In the genomic region with DNA sequence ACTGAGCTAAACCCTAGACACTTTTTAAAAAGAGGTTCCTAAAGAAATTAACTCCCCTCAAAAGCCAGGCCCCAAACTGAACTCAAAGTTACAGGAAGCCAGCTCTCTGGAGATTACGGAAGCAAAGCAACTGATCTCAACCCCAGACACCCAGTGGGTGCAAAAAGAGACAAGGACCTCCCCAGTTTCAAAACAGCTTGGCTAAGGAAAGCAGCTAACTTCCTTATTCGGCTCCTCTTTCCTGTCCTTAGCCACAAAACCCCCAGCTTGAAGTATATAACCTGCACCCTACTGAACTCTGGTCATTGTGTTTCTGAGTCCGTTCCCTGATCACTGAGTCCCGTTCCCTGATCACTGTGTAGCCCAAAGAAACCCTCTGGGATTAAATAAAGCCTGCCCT, we compare ENCODE assay signal across 16 mouse cellular contexts. TPM values are rescaled to one million over a fixed set of nuclear protein-coding genes. Genes with fewer than 3 reads are reported as not detected.
DNase-seq lines count a peak whose midpoint lies in the region; ATAC-seq and TF ChIP-seq lines count a peak whose summit lies in the region.
"Had no signal": no experiment of that assay in that cellular context is flagged by ENCODE, and none has a peak within 500 bp of the region (broad histone marks: within the 10 kb centered on the region; RNA-seq: fewer than 3 reads in every experiment).

No protein-coding gene starts in this region.

- H3K4me2 ChIP-seq in CH12.LX (ENCODE audit: insufficient read depth, low read depth, poor library complexity, severe bottlenecking), result no peak overlapping the region
- no peak overlapping the region for H3K4me2 ChIP-seq in hindbrain, embryonic 13.5 days
- H3K4me2 ChIP-seq in intestine, postnatal 0 days (replicated peaks; ENCODE audit: low read depth), result no peak overlapping the region
- H3K4me2 ChIP-seq: hindbrain, embryonic 15.5 days had no signal

- no peaks in the 10 kb centered on the region for H3K27me3 ChIP-seq in CH12.LX (replicated peaks)
- no peaks in the 10 kb centered on the region for H3K27me3 ChIP-seq in liver, adult 2 months (ENCODE audit: control insufficient read depth, insufficient read depth, low read length)
- no peaks in the 10 kb centered on the region for H3K27me3 ChIP-seq in hindbrain, embryonic 13.5 days
- no peaks in the 10 kb centered on the region for H3K27me3 ChIP-seq in intestine, postnatal 0 days (replicated peaks; ENCODE audit: control insufficient read depth, insufficient read depth, low read length)
- H3K27me3 ChIP-seq: hindbrain, embryonic 15.5 days had no signal

- H3K36me3 ChIP-seq in CH12.LX (replicated peaks in 1 of 2; ENCODE audit: control insufficient read depth in 1 of 2, insufficient read depth in 1 of 2, low read length in 1 of 2), result no peaks in the 10 kb centered on the region
- no peaks in the 10 kb centered on the region for H3K36me3 ChIP-seq in liver, adult 2 months (ENCODE audit: control insufficient read depth, insufficient read depth, low read length)
- no peaks in the 10 kb centered on the region for H3K36me3 ChIP-seq in hindbrain, embryonic 13.5 days
- no peaks in the 10 kb centered on the region for H3K36me3 ChIP-seq in intestine, postnatal 0 days (ENCODE audit: control insufficient read depth, insufficient read depth)
- H3K36me3 ChIP-seq: hindbrain, embryonic 15.5 days had no signal

- peaks cover 15 to 71% of the 10 kb centered on the region in 2 experiments for H3K4me1 ChIP-seq in CH12.LX (ENCODE audit: control insufficient read depth in 1 of 2, insufficient read depth in 2 of 2)
- no peaks in the 10 kb centered on the region for H3K4me1 ChIP-seq in liver, adult 2 months (ENCODE audit: control insufficient read depth, insufficient read depth, low read length)
- peaks cover 5% of the 10 kb centered on the region for H3K4me1 ChIP-seq in hindbrain, embryonic 13.5 days (replicated peaks)
- no peaks in the 10 kb centered on the region for H3K4me1 ChIP-seq in intestine, postnatal 0 days (replicated peaks; ENCODE audit: control insufficient read depth, insufficient read depth, low read length)
- H3K4me1 ChIP-seq: hindbrain, embryonic 15.5 days had no signal

- 65% methylated on average over 4 of the region's 4 CpGs for WGBS in liver, adult 2 months
- WGBS in hindbrain, embryonic 13.5 days, result 73% methylated on average over 4 of the region's 4 CpGs
- 67% methylated on average over 4 of the region's 4 CpGs for WGBS in intestine, postnatal 0 days

- in situ Hi-C loops in CH12.LX (cut with MboI; ENCODE audit: low pct_ligation_motif_present, low pct_unique_long_range_greater_than_20kb, low sequenced_read_pairs), result loop anchor here (10.0 kb wide), 1 partner anchor 72 kb away; a partner anchor contains a TSS

- peak; percentile 31 for DNase-seq in layer of hippocampus, adult 11-12 months (ENCODE audit: low spot score)
- DNase-seq in layer of hippocampus, postnatal 10 days (ENCODE audit: low spot score in 2 of 2), result no peak
- DNase-seq in CH12.LX (ENCODE audit: extremely low read depth), result peak; percentile 60
- DNase-seq in liver, adult 2 months (ENCODE audit: extremely low read depth, low read depth, low spot score), result peak; percentile 44
- DNase-seq in kidney, adult 18-20 months, result no peak
- DNase-seq: adrenal gland, postnatal 10 days; cerebellum, adult 9-10 months; left cerebral cortex, postnatal 4 days; right cerebral cortex, postnatal 4 days; thymus, adult 18-20 months had no signal

- no peak overlapping the region for H3K9ac ChIP-seq in CH12.LX (ENCODE audit: insufficient read depth, low read depth)
- H3K9ac ChIP-seq in liver, adult 2 months (ENCODE audit: low read depth, low read length), result no peak overlapping the region
- no peak overlapping the region for H3K9ac ChIP-seq in hindbrain, embryonic 13.5 days
- no peak overlapping the region for H3K9ac ChIP-seq in intestine, postnatal 0 days (ENCODE audit: low read depth, low read length)
- H3K9ac ChIP-seq: hindbrain, embryonic 15.5 days had no signal

- TF ChIP-seq RAD21 in CH12.LX (IDR thresholded peaks at IDR 0.05; ENCODE audit: low read depth, low read length), result no peak

- H3K9me3 ChIP-seq in CH12.LX (replicated peaks; ENCODE audit: low read length), result no peaks in the 10 kb centered on the region
- no peaks in the 10 kb centered on the region for H3K9me3 ChIP-seq in hindbrain, embryonic 13.5 days
- H3K9me3 ChIP-seq in intestine, postnatal 0 days (ENCODE audit: control insufficient read depth), result no peaks in the 10 kb centered on the region
- H3K9me3 ChIP-seq: hindbrain, embryonic 15.5 days had no signal

- no peak for TF ChIP-seq CTCF in CH12.LX (conservative IDR thresholded peaks at IDR 0.05 in 1 of 2, IDR thresholded peaks at IDR 0.05 in 1 of 2; ENCODE audit: low read depth in 2 of 2, low read length in 2 of 2)
- TF ChIP-seq CTCF in liver, adult 2 months (IDR thresholded peaks at IDR 0.05; ENCODE audit: low read depth, low read length), result no peak
- TF ChIP-seq CTCF in intestine, postnatal 0 days (IDR thresholded peaks at IDR 0.05; ENCODE audit: low read depth), result no peak

- no peaks in the 10 kb centered on the region for H3K79me2 ChIP-seq in CH12.LX (replicated peaks; ENCODE audit: control insufficient read depth, extremely low read depth, insufficient read depth, poor library complexity, severe bottlenecking)
- no peaks in the 10 kb centered on the region for H3K79me2 ChIP-seq in liver, adult 2 months (ENCODE audit: control insufficient read depth, insufficient read depth, low read length)

- ATAC-seq in megakaryocyte progenitor cell, adult 5-6 weeks (replicated peaks; ENCODE audit: poor library complexity), result peak; percentile 71
- no peak for ATAC-seq in hindbrain, embryonic 13.5 days (ENCODE audit: low FRiP score)
- no peak for ATAC-seq in intestine, postnatal 0 days

- TF ChIP-seq POLR2A in CH12.LX (IDR thresholded peaks at IDR 0.05; ENCODE audit: low read depth, low read length), result no peak
- TF ChIP-seq POLR2A in liver, adult 2 months (IDR thresholded peaks at IDR 0.05; ENCODE audit: extremely low read depth, insufficient read depth, low read length), result no peak

- H3K4me3 ChIP-seq in CH12.LX (replicated peaks in 1 of 3; ENCODE audit: low read depth in 2 of 3, low read length in 2 of 3, poor library complexity in 1 of 3), result no peak overlapping the region
- no peak overlapping the region for H3K4me3 ChIP-seq in liver, adult 2 months (ENCODE audit: insufficient read depth, low read depth, low read length)
- no peak overlapping the region for H3K4me3 ChIP-seq in hindbrain, embryonic 13.5 days
- no peak overlapping the region for H3K4me3 ChIP-seq in intestine, postnatal 0 days (ENCODE audit: low read depth, low read length)
- H3K4me3 ChIP-seq: hindbrain, embryonic 15.5 days had no signal

- TF ChIP-seq EP300 in CH12.LX (IDR thresholded peaks at IDR 0.05; ENCODE audit: low read length), result peak; percentile 33; the same call in 1 of the 2 replicates

- dilution Hi-C loops in CH12.LX (cut with MboI; ENCODE audit: extremely low pct_ligation_motif_present, extremely low pct_unique_long_range_greater_than_20kb, low sequenced_read_pairs), result no loop called here

- H3K27ac ChIP-seq in CH12.LX (ENCODE audit: insufficient read depth, low read depth), result no peak overlapping the region
- no peak overlapping the region for H3K27ac ChIP-seq in liver, adult 2 months (replicated peaks; ENCODE audit: insufficient read depth, low read depth, low read length)
- no peak overlapping the region for H3K27ac ChIP-seq in hindbrain, embryonic 13.5 days
- no peak overlapping the region for H3K27ac ChIP-seq in intestine, postnatal 0 days (ENCODE audit: low read depth, low read length)
- H3K27ac ChIP-seq: hindbrain, embryonic 15.5 days; kidney, postnatal 0 days had no signal

TF ChIP-seq in CH12.LX, 34 proteins besides CTCF, POLR2A, EP300 and RAD21:
- peak; percentile 55; the same call in 1 of the 2 replicates for TF ChIP-seq ELF1 (IDR thresholded peaks at IDR 0.05; ENCODE audit: low read depth, low read length)
- TF ChIP-seq CHD2 (IDR thresholded peaks at IDR 0.05; ENCODE audit: low read length), result no peak

RNA-seq across cellular contexts. Expression of a gene that starts 2.0 kb away (rescaled TPM):
- 1 to 10 TPM in 1 of 2 experiments, under 1 TPM in 1; 0.49 to 1.0 TPM for total RNA-seq in layer of hippocampus, postnatal 10 days (2021)
- 0.25 and 0.34 TPM in 2 replicates for total RNA-seq in CH12.LX (2012; rRNA removed)
- 0.66 and 0.77 TPM in 2 replicates for total RNA-seq in CH12.LX (2014; rRNA removed)
- 1.3 and 1.7 TPM in 2 replicates for polyA plus RNA-seq in CH12.LX (2012; ENCODE audit: insufficient read length, low read depth)
- 0.09 and 0.27 TPM in 2 replicates for total RNA-seq in liver, adult 2 months (2014; rRNA removed)
- 0.05 and 0.10 TPM in 2 replicates for polyA plus RNA-seq in liver, adult 2 months (2012; rRNA removed)
- total RNA-seq in megakaryocyte progenitor cell, adult 5-6 weeks (2015), result 24.3 and 26.3 TPM in 2 replicates
- total RNA-seq in megakaryocyte progenitor cell, adult 5-6 weeks (2017), result 24.8 and 24.9 TPM in 2 replicates
- 0.08 and 0.21 TPM in 2 replicates for polyA plus RNA-seq in hindbrain, embryonic 13.5 days (2015; fragmentation: Nextera tagmentation; extraction: Ambion mirVana)
- 0.25 and 0.33 TPM in 2 replicates for polyA plus RNA-seq in intestine, postnatal 0 days (2015; fragmentation: Nextera tagmentation; extraction: Ambion mirVana)
- polyA plus RNA-seq: kidney, postnatal 0 days had no signal

RNA-seq across cellular contexts. Expression of a gene that starts 40.0 kb away (rescaled TPM):
- 10 to 100 TPM; 22.9 to 23.9 TPM for total RNA-seq in layer of hippocampus, postnatal 10 days (2021)
- total RNA-seq in CH12.LX (2012; rRNA removed), result 9.8 and 10.9 TPM in 2 replicates
- 17.1 and 19.1 TPM in 2 replicates for total RNA-seq in CH12.LX (2014; rRNA removed)
- 10.7 and 13.3 TPM in 2 replicates for polyA plus RNA-seq in CH12.LX (2012; ENCODE audit: insufficient read length, low read depth)
- 12.1 and 12.2 TPM in 2 replicates for total RNA-seq in liver, adult 2 months (2014; rRNA removed)
- polyA plus RNA-seq in liver, adult 2 months (2012; rRNA removed), result 1.7 and 1.8 TPM in 2 replicates
- 26.5 and 26.8 TPM in 2 replicates for total RNA-seq in megakaryocyte progenitor cell, adult 5-6 weeks (2015)
- total RNA-seq in megakaryocyte progenitor cell, adult 5-6 weeks (2017), result 19.4 and 19.7 TPM in 2 replicates
- 17.9 and 18.3 TPM in 2 replicates for polyA plus RNA-seq in hindbrain, embryonic 13.5 days (2015; fragmentation: Nextera tagmentation; extraction: Ambion mirVana)
- polyA plus RNA-seq in intestine, postnatal 0 days (2015; fragmentation: Nextera tagmentation; extraction: Ambion mirVana), result 5.3 and 5.5 TPM in 2 replicates

RNA-seq across cellular contexts. Expression of a gene that starts 54.9 kb away (rescaled TPM):
- under 1 TPM in 1 of 2 experiments, not detected in 1; 0.22 TPM for total RNA-seq in layer of hippocampus, postnatal 10 days (2021)
- total RNA-seq in CH12.LX (2012; rRNA removed) (28.9 and 29.7 TPM in 2 replicates), CH12.LX (2014; rRNA removed) (31.2 and 34.4 TPM in 2 replicates)
- 48.5 and 58.2 TPM in 2 replicates for polyA plus RNA-seq in CH12.LX (2012; ENCODE audit: insufficient read length, low read depth)
- 0.09 and 0.40 TPM in 2 replicates for total RNA-seq in liver, adult 2 months (2014; rRNA removed)
- polyA plus RNA-seq in liver, adult 2 months (2012; rRNA removed), result 0.36 and 1.1 TPM in 2 replicates
- 17.2 and 23.0 TPM in 2 replicates for total RNA-seq in megakaryocyte progenitor cell, adult 5-6 weeks (2015)
- 11.7 and 15.4 TPM in 2 replicates for total RNA-seq in megakaryocyte progenitor cell, adult 5-6 weeks (2017)
- not detected in 2 replicates for polyA plus RNA-seq in hindbrain, embryonic 13.5 days (2015; fragmentation: Nextera tagmentation; extraction: Ambion mirVana)
- 0.07 and 0.08 TPM in 2 replicates for polyA plus RNA-seq in intestine, postnatal 0 days (2015; fragmentation: Nextera tagmentation; extraction: Ambion mirVana)
- total RNA-seq: left cerebral cortex, postnatal 4 days had no signal
- polyA plus RNA-seq: hindbrain, embryonic 15.5 days; neural tube, embryonic 14.5 days had no signal

Comparison
In these comparisons a context has a peak if more than half of its experiments do, and no peak if none do; other contexts are left out.
1. DNase-seq: peak in layer of hippocampus, adult 11-12 months (single experiment), CH12.LX (single experiment) and liver, adult 2 months (single experiment); none in layer of hippocampus, postnatal 10 days (0 of 2) and kidney, adult 18-20 months (single experiment).
2. RNA of a gene that starts 2.0 kb away (total RNA-seq): 24.3 to 26.3 TPM in megakaryocyte progenitor cell, adult 5-6 weeks; 0.49 to 1.0 TPM in layer of hippocampus, postnatal 10 days, 0.25 to 0.77 TPM in CH12.LX and 0.09 to 0.27 TPM in liver, adult 2 months; every median in the first group is over 10 times any median in the second.